Mouse (Mus musculus) lung, postnatal 0 days (tissue): ENCODE results near the gene Mpg.

Experiments
- CTCF ChIP-seq: IDR thresholded peaks from 2 replicates; pipeline ENCODE4 v1.5.1; 2016; ENCODE audit warnings: antibody characterized with exemption, mild to moderate bottlenecking
- EP300 ChIP-seq: IDR thresholded peaks from 2 replicates; pipeline ENCODE4 v1.6.1; 2016; ENCODE audit warnings: antibody characterized with exemption, mild to moderate bottlenecking, control low read depth

- TF ChIP-seq CTCF (no peak), EP300 (no peak)
Measured at GRCm38 (mm10) chr11:32268952-32269351, 42.6 kb downstream of the Mpg start.
